In genomic region chr12:4906951-4907906, GRCm38 (mm10) we compare ENCODE assay signal across 8 mouse cellular contexts. TPM values are rescaled to one million over a fixed set of nuclear protein-coding genes. Genes with fewer than 3 reads are reported as not detected.
A peak's percentile ranks its signal among the peaks of the same experiment; 100 is the strongest.
DNase-seq lines count a peak whose midpoint lies in the region; ATAC-seq lines count a peak whose summit lies in the region.

Gene Ubxn2a (minus strand): TSS chr12:4907705.

- peak within 1 kb of the TSS; percentile 86 for H3K4me3 ChIP-seq in brown adipose tissue, adult 24 weeks (ENCODE audit: insufficient read depth, low read depth, low read length)
- H3K4me3 ChIP-seq in heart, embryonic 13.5 days = peak within 1 kb of the TSS; percentile 80
- H3K4me3 ChIP-seq in liver, embryonic 12.5 days = peak within 1 kb of the TSS; percentile 79
- peak within 1 kb of the TSS; percentile 84 for H3K4me3 ChIP-seq in stomach, embryonic 16.5 days (replicated peaks; ENCODE audit: low read length)

- no peaks in the 10 kb centered on the region for H3K36me3 ChIP-seq in heart, embryonic 13.5 days
- peaks cover 15% of the 10 kb centered on the region for H3K36me3 ChIP-seq in liver, embryonic 12.5 days
- no peaks in the 10 kb centered on the region for H3K36me3 ChIP-seq in stomach, embryonic 16.5 days (ENCODE audit: control insufficient read depth, insufficient read depth, low read length)

- peak within 1 kb of the TSS; percentile 84 for H3K4me2 ChIP-seq in heart, embryonic 13.5 days
- H3K4me2 ChIP-seq in liver, embryonic 12.5 days = peak within 1 kb of the TSS; percentile 82
- H3K4me2 ChIP-seq in stomach, embryonic 16.5 days (ENCODE audit: low read depth, low read length) = peak within 1 kb of the TSS; percentile 80

- DNase-seq in CD4-positive, CD25-positive, alpha-beta regulatory T cell, adult 2 months (ENCODE audit: low read depth, low spot score) = peak; percentile 97
- DNase-seq in fat pad, adult 2 months (ENCODE audit: extremely low read depth, low read depth, low spot score) = peak; percentile 36
- peak; percentile 98 for DNase-seq in kidney, postnatal 10 days
- peak; percentile 88 for DNase-seq in neural tube, embryonic 10.5 days (ENCODE audit: extremely low spot score, low spot score)

- no peaks in the 10 kb centered on the region; the same call in 1 of the 2 replicates for H3K9me3 ChIP-seq in heart, embryonic 13.5 days
- H3K9me3 ChIP-seq in liver, embryonic 12.5 days (replicated peaks) = no peaks in the 10 kb centered on the region
- no peaks in the 10 kb centered on the region for H3K9me3 ChIP-seq in stomach, embryonic 16.5 days (replicated peaks; ENCODE audit: control insufficient read depth, low read length)

- H3K9ac ChIP-seq in heart, embryonic 13.5 days = peak within 1 kb of the TSS; percentile 95
- peak within 1 kb of the TSS; percentile 93 for H3K9ac ChIP-seq in liver, embryonic 12.5 days
- H3K9ac ChIP-seq in stomach, embryonic 16.5 days (ENCODE audit: low read length) = peak within 1 kb of the TSS; percentile 91

- under 1% methylated on average over 122 of the region's 125 CpGs for WGBS in heart, embryonic 13.5 days
- WGBS in liver, embryonic 12.5 days (ENCODE audit: insufficient replicate concordance) = under 1% methylated on average over 125 of the region's 125 CpGs
- WGBS in stomach, embryonic 16.5 days = under 1% methylated on average over 125 of the region's 125 CpGs

- no peaks in the 10 kb centered on the region for H3K27me3 ChIP-seq in heart, embryonic 13.5 days (replicated peaks)
- H3K27me3 ChIP-seq in liver, embryonic 12.5 days (replicated peaks) = no peaks in the 10 kb centered on the region
- H3K27me3 ChIP-seq in stomach, embryonic 16.5 days (ENCODE audit: control insufficient read depth, insufficient read depth, low read length) = no peaks in the 10 kb centered on the region

- ATAC-seq in heart, embryonic 13.5 days (ENCODE audit: extremely low read depth, insufficient number of reproducible peaks, low FRiP score, low TSS enrichment) = peak; percentile 91
- ATAC-seq in liver, embryonic 12.5 days = peak; percentile 94
- ATAC-seq in stomach, embryonic 16.5 days (ENCODE audit: insufficient read depth, low FRiP score) = peak; percentile 97

- H3K27ac ChIP-seq in brown adipose tissue, adult 24 weeks (replicated peaks; ENCODE audit: low read depth, low read length) = peak within 1 kb of the TSS; percentile 82
- peak within 1 kb of the TSS; percentile 91 for H3K27ac ChIP-seq in heart, embryonic 13.5 days (replicated peaks)
- peak within 1 kb of the TSS; percentile 99 for H3K27ac ChIP-seq in liver, embryonic 12.5 days
- peak within 1 kb of the TSS; percentile 87 for H3K27ac ChIP-seq in stomach, embryonic 16.5 days (ENCODE audit: low read length)

- no peaks in the 10 kb centered on the region; the same call in 1 of the 2 replicates for H3K4me1 ChIP-seq in brown adipose tissue, adult 24 weeks (ENCODE audit: control insufficient read depth, insufficient read depth, insufficient read length, low read length)
- H3K4me1 ChIP-seq in heart, embryonic 13.5 days = peaks cover 6% of the 10 kb centered on the region
- peaks cover 28% of the 10 kb centered on the region for H3K4me1 ChIP-seq in liver, embryonic 12.5 days
- no peaks in the 10 kb centered on the region; the same call in 1 of the 2 replicates for H3K4me1 ChIP-seq in stomach, embryonic 16.5 days (ENCODE audit: control insufficient read depth, insufficient read depth, low read length)

RNA-seq across cellular contexts. Expression of gene Ubxn2a, which starts in this region (rescaled TPM):
- polyA plus RNA-seq in brown adipose tissue, adult 24 weeks (2012; ENCODE audit: insufficient read depth, insufficient read length, missing spikeins) = 63.9 and 116 TPM in 2 replicates
- polyA plus RNA-seq in heart, embryonic 13.5 days (2015; fragmentation: Nextera tagmentation; extraction: Ambion mirVana) = 25.8 and 30.2 TPM in 2 replicates
- 48.0 and 50.9 TPM in 2 replicates for polyA plus RNA-seq in liver, embryonic 12.5 days (2016; fragmentation: Nextera tagmentation; extraction: Ambion mirVana)
- 25.8 and 26.1 TPM in 2 replicates for polyA plus RNA-seq in stomach, embryonic 16.5 days (2015; fragmentation: Nextera tagmentation; extraction: Ambion mirVana)

Comparison
In these comparisons a context has a peak if more than half of its experiments do, and no peak if none do; other contexts are left out.
1. Peak in every context shown above with its lines: DNase-seq, ATAC-seq, H3K4me3 ChIP-seq and H3K27ac ChIP-seq.
2. DNase-seq: peak in every context shown above with its lines; median percentile 98 in kidney, postnatal 10 days; 97 in CD4-positive, CD25-positive, alpha-beta regulatory T cell, adult 2 months; 88 in neural tube, embryonic 10.5 days; 36 in fat pad, adult 2 months.